Mouse (Mus musculus): ENCODE measurements around the gene Slit1.

The Slit1 gene

DNA sequence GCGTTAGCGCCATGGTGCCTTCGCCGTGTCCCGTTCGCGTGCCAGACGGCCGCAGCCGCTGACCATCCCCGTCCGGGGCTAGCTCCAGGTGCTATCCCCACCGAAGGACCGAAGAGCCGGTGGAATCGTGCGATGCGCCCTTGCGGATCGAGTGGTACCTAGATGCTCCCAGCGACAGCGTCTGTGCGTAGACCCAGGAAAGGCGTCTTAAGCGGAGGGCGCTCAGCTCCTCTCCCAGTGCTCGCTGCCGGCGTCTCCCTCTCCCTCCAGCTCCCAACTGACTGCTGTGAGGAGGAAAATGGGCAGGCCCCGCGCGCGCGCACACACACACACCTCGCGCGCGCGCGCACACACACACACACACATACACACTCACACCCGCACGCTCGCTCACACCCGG, at the start of gene Slit1:
TSS of gene Slit1 (minus strand) at position 270 of the 400 bp plus-strand sequence.
- in situ Hi-C loops (cut with MboI; ENCODE audit: low sequenced_read_pairs) = no loop called here

DNA sequence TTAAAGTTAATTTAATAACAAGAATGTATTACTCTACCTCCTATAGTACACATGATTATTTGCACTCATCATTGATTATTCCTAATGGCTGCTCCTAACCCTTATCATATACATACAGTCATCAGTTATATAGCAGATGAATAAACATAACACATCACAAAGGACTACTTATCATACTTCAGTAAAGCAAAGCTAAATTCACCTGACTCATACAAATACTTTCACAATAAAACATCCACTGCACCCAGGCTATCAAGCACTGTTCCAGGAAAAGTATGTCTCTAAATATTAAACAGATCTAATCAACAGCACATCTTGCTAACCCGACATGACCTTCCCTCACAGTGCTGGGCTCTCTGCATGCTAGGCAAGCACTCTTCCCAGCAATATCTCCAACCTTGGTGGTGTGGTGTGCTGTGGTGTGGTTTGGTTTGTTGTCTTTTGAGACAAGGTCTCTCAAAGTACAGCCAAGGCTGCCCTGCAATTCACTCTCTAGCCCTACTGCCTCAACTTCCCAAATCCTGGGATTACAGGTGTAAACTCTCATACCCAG, 49.5 kb upstream of the Slit1 start:
- in situ Hi-C loops (cut with MboI; ENCODE audit: low sequenced_read_pairs) = no loop called here

GRCm38 (mm10) chr19:41791384-41791783, 47.9 kb upstream of the Slit1 start:
- in situ Hi-C loops (cut with MboI; ENCODE audit: low sequenced_read_pairs) = no loop called here

DNA sequence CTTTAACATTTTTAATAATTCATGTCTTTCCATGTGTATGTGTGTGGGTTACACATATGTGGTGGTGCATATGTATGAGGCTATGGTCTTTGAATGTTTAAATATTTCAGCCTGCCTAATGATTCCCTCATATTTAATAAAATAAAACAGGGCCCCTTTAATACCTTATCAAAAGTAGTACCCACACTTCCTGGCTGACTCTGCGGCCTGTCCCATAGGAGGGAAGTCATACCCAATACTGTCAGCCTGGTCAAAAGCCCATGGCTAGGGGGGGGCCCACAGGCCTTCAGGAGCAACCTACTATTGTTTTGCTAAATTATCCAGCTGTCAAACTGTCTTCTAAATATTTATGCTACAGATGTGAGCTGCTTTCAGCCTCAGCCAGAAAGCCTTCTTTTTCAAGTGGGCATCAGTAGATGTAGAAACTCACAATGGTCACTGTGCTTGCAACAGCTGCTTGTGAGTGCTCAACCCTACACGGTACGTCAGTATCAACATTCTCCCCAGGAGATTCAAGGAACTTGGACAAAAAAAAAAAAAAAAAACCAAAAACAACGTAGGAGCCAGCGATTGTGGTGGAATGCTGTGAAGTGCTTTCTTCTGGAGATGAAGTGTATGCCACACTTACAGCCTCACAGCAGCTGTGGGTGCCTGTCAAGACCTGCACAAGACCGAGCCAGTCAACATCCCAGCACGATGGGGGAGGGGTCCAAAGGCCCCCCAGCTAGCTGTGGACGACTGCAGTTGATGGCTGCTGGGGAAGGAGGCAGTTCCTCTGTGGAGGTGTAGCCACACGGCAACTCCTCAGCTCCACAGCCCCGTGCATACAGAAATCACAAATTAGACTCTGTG, 45.9 kb upstream of the Slit1 start:
- in situ Hi-C loops (cut with MboI; ENCODE audit: low sequenced_read_pairs) = no loop called here

DNA sequence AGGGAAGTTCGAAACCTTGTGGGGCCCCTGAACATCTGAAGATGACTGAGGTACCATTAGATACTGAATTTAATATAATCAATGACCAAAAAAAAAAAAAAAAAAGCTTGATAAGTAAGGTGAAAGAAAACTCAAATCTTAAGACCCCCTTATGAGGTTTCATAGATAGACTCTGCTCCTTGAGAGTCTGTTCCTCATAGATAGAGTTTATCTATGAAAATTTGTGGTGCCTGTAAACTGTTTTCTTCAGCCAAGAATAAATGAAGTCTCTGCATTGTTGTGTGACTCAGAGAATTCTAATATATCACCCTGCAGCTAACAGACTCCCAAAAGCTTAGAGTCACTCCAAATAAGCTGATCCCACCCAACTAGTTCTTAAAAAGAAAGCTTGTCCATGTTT, 43.4 kb upstream of the Slit1 start:
- in situ Hi-C loops (cut with MboI; ENCODE audit: low sequenced_read_pairs) = no loop called here

DNA sequence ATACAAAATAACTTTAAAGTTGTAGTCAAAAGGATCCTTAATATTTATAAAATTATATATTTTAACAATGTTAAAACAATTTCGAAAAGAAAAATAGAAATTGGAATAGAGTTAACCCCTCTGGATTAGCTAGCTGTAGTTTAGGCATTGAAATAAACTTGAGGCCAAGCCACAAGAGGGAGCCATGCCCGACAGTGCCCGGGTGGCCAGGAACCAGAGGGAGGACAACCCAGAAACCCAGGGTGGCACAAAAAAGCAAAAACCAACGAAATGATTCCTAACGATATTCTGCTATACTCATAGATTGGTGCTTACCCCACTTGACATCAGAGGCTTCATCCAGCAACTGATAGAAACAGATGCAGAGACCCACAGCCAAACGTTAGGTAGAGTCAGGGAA, 34.0 kb upstream of the Slit1 start:
- in situ Hi-C loops (cut with MboI; ENCODE audit: low sequenced_read_pairs) = no loop called here

DNA sequence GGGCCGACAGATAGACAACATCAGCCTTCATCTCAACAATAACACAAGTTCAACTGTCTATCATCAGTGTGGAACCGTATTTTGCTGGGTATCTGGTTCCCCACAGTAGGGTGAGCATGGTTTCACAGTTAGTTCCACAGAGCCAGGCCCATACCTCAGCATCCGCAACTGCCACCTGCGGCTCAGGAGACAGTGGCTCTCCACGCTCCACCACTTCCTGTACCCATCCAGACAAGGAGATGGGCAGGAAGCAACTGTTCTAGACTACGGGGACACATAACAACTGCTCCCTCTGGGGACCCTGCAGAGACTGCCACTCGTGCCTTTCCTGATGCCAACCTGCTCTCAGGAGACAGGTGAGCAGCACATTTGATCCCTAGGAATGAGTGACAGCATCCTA, 25.2 kb upstream of the Slit1 start:
- in situ Hi-C loops (cut with MboI; ENCODE audit: low sequenced_read_pairs) = loop anchor here (25.0 kb wide), 1 partner anchor 456 kb away; no protein-coding TSS in a partner anchor

DNA sequence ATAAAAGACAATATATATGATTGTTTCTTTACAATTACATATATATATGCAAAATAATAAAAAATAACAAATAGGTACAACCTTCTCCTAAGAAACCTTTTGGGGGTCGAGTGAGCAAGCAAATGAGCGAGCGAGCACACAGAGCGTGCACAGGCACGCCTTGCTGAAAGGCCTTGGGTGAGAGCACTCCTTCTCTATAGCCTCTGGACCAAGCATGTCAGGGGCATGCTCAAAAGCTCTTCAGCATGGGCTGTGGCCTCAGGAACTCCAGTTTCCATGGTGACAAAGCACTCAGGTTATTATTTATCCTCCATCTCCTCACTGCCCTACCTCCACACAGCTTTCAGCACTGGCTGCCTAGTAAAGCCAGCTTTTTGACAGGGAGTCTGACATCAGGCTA, 23.2 kb upstream of the Slit1 start:
- in situ Hi-C loops (cut with MboI; ENCODE audit: low sequenced_read_pairs) = loop anchor here (25.0 kb wide), 1 partner anchor 454 kb away; no protein-coding TSS in a partner anchor

DNA sequence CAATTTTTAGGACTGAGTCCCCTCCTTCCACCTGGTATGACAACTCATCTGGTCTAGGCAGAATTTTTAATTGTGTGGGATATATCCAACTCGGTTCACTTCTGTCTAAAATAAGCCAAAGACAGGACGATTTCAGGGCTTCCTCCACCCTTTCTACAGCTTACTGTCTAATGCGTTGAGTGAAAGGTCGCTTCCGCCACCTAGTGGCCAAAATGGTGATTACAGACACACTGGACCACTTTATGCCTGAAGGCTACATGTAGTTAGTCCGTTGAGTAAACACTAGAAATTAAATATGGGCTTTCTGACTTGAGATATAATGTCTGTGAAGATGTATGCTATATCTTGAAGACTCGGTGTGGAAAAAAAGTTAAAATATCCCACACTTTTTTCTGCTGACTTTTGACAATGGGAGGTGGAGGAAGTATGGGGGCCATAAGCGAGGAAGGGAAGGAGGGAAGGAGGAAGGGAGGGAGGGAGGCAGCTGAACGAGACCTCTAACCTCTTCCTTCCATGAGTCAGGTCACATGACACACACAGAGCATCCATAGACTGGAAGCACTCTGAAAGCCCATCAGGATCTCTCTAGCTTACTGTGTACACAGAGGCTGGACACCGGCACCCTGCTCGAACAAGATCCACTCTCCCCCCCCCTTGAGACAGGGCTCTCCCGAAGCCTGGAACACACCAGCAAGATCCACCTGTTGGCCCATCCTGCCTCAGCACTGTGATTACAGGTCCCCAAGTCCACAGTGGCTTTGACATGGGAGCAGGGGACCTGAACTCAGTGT, 20.6 kb upstream of the Slit1 start:
- in situ Hi-C loops (cut with MboI; ENCODE audit: low sequenced_read_pairs) = loop anchor here (25.0 kb wide), 1 partner anchor 452 kb away; no protein-coding TSS in a partner anchor

- in situ Hi-C loops (cut with MboI; ENCODE audit: low sequenced_read_pairs) = loop anchor here (25.0 kb wide), 1 partner anchor 449 kb away; no protein-coding TSS in a partner anchor
These were observed 18.1 kb upstream of the Slit1 start for GRCm38 (mm10) chr19:41761529-41761928.

- in situ Hi-C loops (cut with MboI; ENCODE audit: low sequenced_read_pairs) = loop anchor here (5.0 to 25.0 kb wide), 2 partner anchors 102 to 447 kb away; no protein-coding TSS in a partner anchor
These were observed 16.3 kb upstream of the Slit1 start for GRCm38 (mm10) chr19:41759765-41760164.

GRCm38 (mm10) chr19:41759270-41759669, 15.8 kb upstream of the Slit1 start:
- in situ Hi-C loops (cut with MboI; ENCODE audit: low sequenced_read_pairs) = loop anchor here (5.0 to 25.0 kb wide), 2 partner anchors 102 to 447 kb away; no protein-coding TSS in a partner anchor

DNA sequence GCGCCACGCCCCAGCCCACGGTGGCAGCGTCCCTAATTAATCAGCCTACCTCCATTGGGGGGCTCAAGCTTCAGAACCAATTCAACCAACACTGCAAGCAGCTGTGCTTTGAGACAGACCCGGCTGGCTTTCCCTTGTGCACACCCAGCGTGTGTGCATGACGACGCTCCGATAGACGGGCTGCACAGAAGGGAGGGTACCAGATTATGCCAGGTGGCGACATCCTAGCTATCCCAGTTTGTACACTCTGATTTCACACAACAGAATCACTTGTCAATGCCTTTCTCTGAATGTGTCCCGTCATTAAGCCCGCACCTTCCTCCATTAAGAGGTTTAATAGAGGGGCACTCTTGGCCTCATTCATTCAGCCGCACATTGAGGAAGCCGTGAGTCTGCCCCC, 11.3 kb upstream of the Slit1 start:
- in situ Hi-C loops (cut with MboI; ENCODE audit: low sequenced_read_pairs) = loop anchor here (5.0 to 25.0 kb wide), 2 partner anchors 97 to 442 kb away; no protein-coding TSS in a partner anchor

- in situ Hi-C loops (cut with MboI; ENCODE audit: low sequenced_read_pairs) = loop anchor here (25.0 kb wide), 1 partner anchor 440 kb away; no protein-coding TSS in a partner anchor
These were observed 8.4 kb upstream of the Slit1 start for GRCm38 (mm10) chr19:41751906-41752305.

DNA sequence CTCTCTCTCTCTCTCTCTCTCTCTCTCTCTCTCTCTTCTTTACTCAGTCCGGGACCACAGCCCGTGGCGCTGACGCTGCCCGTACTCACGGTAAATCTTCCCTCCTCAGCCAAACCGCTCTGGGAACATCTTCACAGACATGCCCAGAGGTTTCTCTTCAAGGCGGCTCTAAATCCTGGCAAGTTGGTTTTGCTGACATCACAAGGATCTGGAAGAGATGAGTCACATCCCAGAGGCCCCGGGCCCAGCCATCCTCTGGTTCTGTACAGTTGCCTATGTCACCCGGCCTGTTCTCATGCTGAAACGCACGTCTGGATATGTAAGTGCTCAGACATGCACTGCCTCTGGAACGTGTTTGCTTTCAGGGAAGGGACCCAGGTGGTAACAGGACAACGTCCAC, 4.0 kb upstream of the Slit1 start:
- in situ Hi-C loops (cut with MboI; ENCODE audit: low sequenced_read_pairs) = no loop called here

DNA sequence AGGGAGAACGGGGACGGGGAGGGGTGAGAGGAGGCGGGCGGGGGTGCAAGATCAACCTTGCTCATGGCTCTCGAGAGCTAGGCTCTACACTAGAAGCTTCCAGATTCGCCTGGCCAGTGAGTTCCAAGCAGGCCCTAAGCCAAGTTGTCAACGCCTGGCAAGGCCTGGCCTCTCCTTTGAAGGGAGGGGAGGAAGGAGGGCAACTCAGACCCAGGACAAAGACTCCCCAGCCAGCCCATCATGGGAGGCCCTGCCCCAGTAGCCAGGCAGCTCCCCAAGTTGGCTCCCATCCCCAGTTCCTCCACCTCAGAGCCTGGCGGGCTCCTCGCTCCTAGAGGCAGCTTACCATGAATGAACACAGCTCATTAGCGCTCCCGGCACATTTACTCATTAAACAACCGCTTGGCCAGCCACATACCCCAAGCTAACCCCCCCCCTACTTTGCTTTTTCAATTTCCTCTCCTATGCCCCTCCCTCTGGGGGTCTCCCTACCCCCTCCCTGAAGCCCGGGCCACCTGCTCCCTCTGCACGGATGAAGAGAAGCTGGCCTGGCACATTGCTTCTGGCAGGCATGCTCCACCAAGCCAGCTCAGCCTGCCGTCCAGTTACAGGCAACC, 2.6 kb upstream of the Slit1 start:
- in situ Hi-C loops (cut with MboI; ENCODE audit: low sequenced_read_pairs) = no loop called here

GRCm38 (mm10) chr19:41738896-41739295, 4.6 kb downstream of the Slit1 start:
- in situ Hi-C loops (cut with MboI; ENCODE audit: low sequenced_read_pairs) = no loop called here

DNA sequence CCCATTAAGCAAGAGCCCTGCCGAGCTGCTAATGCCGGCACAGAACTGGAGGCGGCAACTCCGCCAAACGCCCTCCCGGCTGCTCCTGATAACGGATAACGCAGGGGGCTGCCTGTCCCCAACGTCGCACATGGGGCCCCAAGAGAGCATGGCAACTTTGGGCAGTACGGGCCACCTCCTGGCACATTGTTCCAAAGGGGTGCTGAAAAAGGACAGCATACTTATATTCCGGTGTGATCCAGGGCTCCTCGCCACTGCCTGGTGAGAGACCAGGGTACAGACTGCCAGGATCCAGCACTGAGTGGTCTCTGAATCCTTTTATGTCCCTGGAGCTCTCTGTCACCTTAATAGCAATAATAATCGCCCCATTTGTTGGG, 5.0 kb downstream of the Slit1 start:
- in situ Hi-C loops (cut with MboI; ENCODE audit: low sequenced_read_pairs) = no loop called here

DNA sequence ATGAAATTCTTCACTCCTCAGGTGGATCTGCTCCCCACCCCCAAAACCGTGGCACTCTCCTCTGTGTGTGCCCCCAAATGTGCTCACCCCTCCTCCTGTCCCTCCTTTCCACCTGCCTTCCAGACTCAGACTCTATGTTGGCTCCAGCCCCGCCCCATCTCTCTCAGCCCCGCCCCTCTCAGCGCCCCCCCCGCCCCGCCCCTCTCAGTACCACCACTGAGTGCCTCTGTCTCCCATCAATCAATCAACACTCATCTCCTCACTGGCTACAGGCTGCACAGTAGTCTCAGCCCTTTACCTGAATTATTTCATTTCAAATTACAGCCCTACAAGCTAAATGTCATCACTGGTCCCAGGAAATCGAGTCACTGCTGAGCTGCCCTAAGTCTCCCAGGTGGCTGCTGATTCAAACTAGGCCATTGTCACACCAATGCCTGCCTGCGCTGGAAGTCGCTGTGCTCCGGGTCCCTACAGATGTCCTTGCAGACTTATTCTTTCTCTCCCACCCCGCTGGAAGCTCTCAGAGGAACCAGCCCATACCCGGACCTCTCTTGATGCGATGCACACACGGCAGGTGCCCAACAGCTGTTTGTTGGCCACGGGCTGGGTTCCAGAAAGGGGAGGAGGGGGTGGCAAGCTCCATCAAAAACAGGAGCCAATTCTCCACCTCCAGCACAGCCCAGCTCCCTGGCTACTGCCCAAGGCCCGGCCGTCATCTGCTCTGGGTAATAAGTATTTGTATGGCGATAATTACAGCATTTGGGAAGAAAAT, 5.6 kb downstream of the Slit1 start:
- in situ Hi-C loops (cut with MboI; ENCODE audit: low sequenced_read_pairs) = no loop called here

DNA sequence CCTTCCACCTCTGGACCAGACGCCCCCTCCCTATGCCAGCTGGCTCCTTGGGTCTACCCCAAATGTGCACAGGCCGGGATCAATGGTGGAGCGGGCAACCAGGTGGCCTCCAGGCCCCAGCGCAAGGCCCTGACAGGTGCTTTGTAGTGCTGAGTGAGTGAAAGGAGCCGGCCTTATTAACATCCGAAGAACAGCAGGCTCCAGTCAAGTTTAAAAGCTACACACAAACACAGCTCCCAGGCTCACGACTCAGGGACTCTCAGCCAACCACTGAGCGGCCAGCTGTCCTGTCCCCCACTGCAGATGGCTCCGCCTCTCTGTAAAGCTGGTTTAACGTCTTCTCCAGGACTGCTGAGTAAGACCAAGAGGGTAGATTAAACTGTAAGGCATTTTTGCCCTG, 8.8 kb downstream of the Slit1 start:
- in situ Hi-C loops (cut with MboI; ENCODE audit: low sequenced_read_pairs) = no loop called here

Data from CH12F3 (cell line).